Comparison of ENCODE assay signal across 24 mouse cellular contexts in the genomic region with DNA sequence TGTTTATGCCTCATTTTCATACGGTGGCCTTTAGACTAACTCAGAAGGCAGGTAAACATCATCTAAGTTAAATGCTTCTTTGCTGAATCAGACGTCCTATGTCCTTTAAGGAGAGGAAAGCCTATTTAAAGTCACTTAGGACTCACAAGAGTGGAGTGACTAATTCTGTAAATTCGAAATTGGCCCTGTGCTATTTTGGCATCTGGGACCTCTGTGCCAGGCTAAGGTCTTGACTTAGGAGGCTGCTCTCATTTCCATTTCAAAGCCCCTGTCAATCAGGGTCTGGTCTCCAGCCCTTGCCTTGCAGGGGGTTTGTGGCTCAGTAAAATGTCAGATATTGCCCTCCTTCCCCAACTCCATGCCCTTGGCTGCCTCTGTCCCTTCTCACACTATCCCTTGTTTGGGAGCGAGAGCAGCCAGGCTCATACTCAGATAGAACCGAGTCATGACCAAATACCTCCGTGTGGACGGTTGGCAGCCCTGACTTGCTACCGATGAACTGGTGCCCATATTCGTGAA.
DNase-seq lines count a peak whose midpoint lies in the region; ATAC-seq lines count a peak whose summit lies in the region.
"Had no signal": no experiment of that assay in that cellular context is flagged by ENCODE, and none has a peak within 500 bp of the region (broad histone marks: within the 10 kb centered on the region; RNA-seq: fewer than 3 reads in every experiment).

No protein-coding gene starts in this region.

- ATAC-seq in frontal cortex, adult (ENCODE audit: low TSS enrichment), result peak; percentile 14
- no peak for ATAC-seq in midbrain, embryonic 13.5 days
- peak; percentile 61; the same call in 1 of the 2 replicates for ATAC-seq in hindbrain, embryonic 16.5 days
- ATAC-seq: forebrain, postnatal 0 days; inflammation-experienced regulatory T-cells, adult 6 months; liver, postnatal 0 days had no signal

- no peaks in the 10 kb centered on the region for H3K36me3 ChIP-seq in midbrain, embryonic 10.5 days
- no peaks in the 10 kb centered on the region for H3K36me3 ChIP-seq in midbrain, embryonic 13.5 days
- H3K36me3 ChIP-seq in hindbrain, embryonic 16.5 days (ENCODE audit: control insufficient read depth, insufficient read depth, low read length), result no peaks in the 10 kb centered on the region
- H3K36me3 ChIP-seq: embryonic facial prominence, embryonic 10.5 days; heart, embryonic 13.5 days; limb, embryonic 12.5 days; neural tube, embryonic 15.5 days had no signal

- no peaks in the 10 kb centered on the region for H3K27me3 ChIP-seq in midbrain, embryonic 10.5 days (ENCODE audit: low read depth, poor library complexity, severe bottlenecking)
- no peaks in the 10 kb centered on the region for H3K27me3 ChIP-seq in midbrain, embryonic 13.5 days
- H3K27me3 ChIP-seq in hindbrain, embryonic 16.5 days (replicated peaks; ENCODE audit: control insufficient read depth, insufficient read depth, low read length), result no peaks in the 10 kb centered on the region
- H3K27me3 ChIP-seq: heart, embryonic 13.5 days; limb, embryonic 12.5 days; neural tube, embryonic 15.5 days had no signal

- 0 out of 2 replicates have a peak overlapping the region, but pooled peaks have one; percentile 20 for H3K27ac ChIP-seq in midbrain, embryonic 10.5 days (replicated peaks)
- no peak overlapping the region for H3K27ac ChIP-seq in midbrain, embryonic 13.5 days
- no peak overlapping the region for H3K27ac ChIP-seq in hindbrain, embryonic 16.5 days (ENCODE audit: low read depth, low read length)
- H3K27ac ChIP-seq: embryonic facial prominence, embryonic 10.5 days; heart, adult 2 months; heart, embryonic 13.5 days; kidney, postnatal 0 days; limb, embryonic 12.5 days; neural tube, embryonic 15.5 days had no signal

- H3K4me2 ChIP-seq in midbrain, embryonic 13.5 days (replicated peaks), result no peak overlapping the region
- no peak overlapping the region for H3K4me2 ChIP-seq in hindbrain, embryonic 16.5 days (ENCODE audit: low read length)
- H3K4me2 ChIP-seq: heart, embryonic 13.5 days; limb, embryonic 12.5 days; liver, embryonic 11.5 days; neural tube, embryonic 15.5 days had no signal

- WGBS in midbrain, embryonic 10.5 days, result 59% methylated on average over 9 of the region's 9 CpGs
- 36% methylated on average over 9 of the region's 9 CpGs for WGBS in midbrain, embryonic 13.5 days
- 39% methylated on average over 9 of the region's 9 CpGs for WGBS in hindbrain, embryonic 16.5 days

- H3K4me1 ChIP-seq in midbrain, embryonic 10.5 days, result peaks cover 24% of the 10 kb centered on the region
- peaks cover 18% of the 10 kb centered on the region for H3K4me1 ChIP-seq in midbrain, embryonic 13.5 days (replicated peaks)
- no peaks in the 10 kb centered on the region; the same call in none of the 2 replicates for H3K4me1 ChIP-seq in hindbrain, embryonic 16.5 days (ENCODE audit: control insufficient read depth, insufficient read depth, low read depth, low read length)
- H3K4me1 ChIP-seq: limb, embryonic 12.5 days; neural tube, embryonic 15.5 days had no signal

- no peak for DNase-seq in frontal cortex, postnatal 25 days (ENCODE audit: low spot score in 2 of 2)
- DNase-seq in midbrain, embryonic 10.5 days (ENCODE audit: low spot score), result no peak
- no peak for DNase-seq in spleen, postnatal 10 days (ENCODE audit: low spot score in 2 of 2)
- DNase-seq in urinary bladder, adult 2 months (ENCODE audit: low spot score), result no peak
- DNase-seq: adrenal gland, adult 8-10 months; cerebellum, adult 2 months; forebrain, postnatal 0 days; gastrocnemius, postnatal 36 days; heart, postnatal 14 days; kidney, adult 2 months; liver, postnatal 0 days; lung, postnatal 10 days; right cerebral cortex, postnatal 14 days had no signal

- no peak overlapping the region for H3K4me3 ChIP-seq in midbrain, embryonic 10.5 days
- no peak overlapping the region for H3K4me3 ChIP-seq in midbrain, embryonic 13.5 days (replicated peaks)
- no peak overlapping the region for H3K4me3 ChIP-seq in hindbrain, embryonic 16.5 days (ENCODE audit: low read length)
- H3K4me3 ChIP-seq: embryonic facial prominence, embryonic 10.5 days; heart, adult 2 months; heart, embryonic 13.5 days; limb, embryonic 12.5 days; neural tube, embryonic 15.5 days had no signal

- H3K9me3 ChIP-seq in midbrain, embryonic 10.5 days (replicated peaks), result no peaks in the 10 kb centered on the region
- H3K9me3 ChIP-seq in midbrain, embryonic 13.5 days, result no peaks in the 10 kb centered on the region
- no peaks in the 10 kb centered on the region for H3K9me3 ChIP-seq in hindbrain, embryonic 16.5 days (ENCODE audit: control insufficient read depth, low read length)
- H3K9me3 ChIP-seq: embryonic facial prominence, embryonic 10.5 days; heart, embryonic 13.5 days; limb, embryonic 12.5 days; neural tube, embryonic 15.5 days had no signal

- no peak overlapping the region for H3K9ac ChIP-seq in midbrain, embryonic 13.5 days (replicated peaks)
- no peak overlapping the region for H3K9ac ChIP-seq in hindbrain, embryonic 16.5 days (ENCODE audit: low read depth, low read length)
- H3K9ac ChIP-seq: forebrain, postnatal 0 days; heart, embryonic 13.5 days; limb, embryonic 12.5 days; liver, postnatal 0 days; neural tube, embryonic 15.5 days had no signal
